Mouse (Mus musculus) heart, embryonic 14.5 days (tissue): ENCODE data around the gene Hist4h4. TPM values are rescaled to one million over a fixed set of nuclear protein-coding genes. Genes with fewer than 3 reads are reported as not detected.

Source experiments
- ATAC-seq: fragments of 200-750 bp; cut with Nextera tagmentation; 2 replicates; pipeline ENCODE4 v1.8.0; 2017; ENCODE audit warnings: low read depth, moderate TSS enrichment; ENCODE audit not compliant: insufficient number of reproducible peaks, insufficient read depth, low FRiP score
- H3K27ac ChIP-seq, 2 experiments: fragments of 200-500 bp in 1 of 2; fragments of 300-500 bp in 1 of 2; sonication (generic) in 1 of 2; replicated peaks in 1 of 2; 2 replicates each; pipeline ENCODE4 v1.5.1; 2012 to 2014; ENCODE audit warnings: low read depth in 2 of 2, low read length in 2 of 2, control low read depth in 1 of 2, mild to moderate bottlenecking in 1 of 2, mixed read lengths in 1 of 2; ENCODE audit not compliant: control insufficient read depth in 1 of 2, insufficient read depth in 1 of 2
- H3K27me3 ChIP-seq: fragments of 300-500 bp; sonication (generic); 2 replicates; pipeline ENCODE4 v1.6.1; 2014; ENCODE audit warnings: mild to moderate bottlenecking, low read length, control low read depth; ENCODE audit not compliant: control insufficient read depth, insufficient read depth
- H3K36me3 ChIP-seq: fragments of 300-500 bp; sonication (generic); 2 replicates; pipeline ENCODE4 v1.6.1; 2014; ENCODE audit warnings: mild to moderate bottlenecking, control low read depth, low read length, mixed read lengths; ENCODE audit not compliant: control insufficient read depth, insufficient read depth
- H3K4me1 ChIP-seq, 2 experiments: fragments of 200-500 bp in 1 of 2; fragments of 300-500 bp in 1 of 2; sonication (generic) in 1 of 2; 2 replicates each; pipeline ENCODE4 v1.6.1; 2012 to 2014; ENCODE audit warnings: low read length in 2 of 2, control low read depth in 1 of 2, mixed read lengths in 1 of 2; ENCODE audit not compliant: control insufficient read depth in 2 of 2, insufficient read depth in 2 of 2
- H3K4me2 ChIP-seq: fragments of 300-500 bp; sonication (generic); 2 replicates; pipeline ENCODE4 v1.6.1; 2014; ENCODE audit warnings: mild to moderate bottlenecking, low read length
- H3K4me3 ChIP-seq, 2 experiments: fragments of 200-500 bp in 1 of 2; fragments of 300-500 bp in 1 of 2; sonication (generic) in 1 of 2; 2 replicates each; pipeline ENCODE4 v1.5.1; 2012 to 2014; ENCODE audit warnings: low read length in 2 of 2, mild to moderate bottlenecking in 2 of 2, control low read depth in 1 of 2, low read depth in 1 of 2, moderate library complexity in 1 of 2; ENCODE audit not compliant: control insufficient read depth in 1 of 2, insufficient read depth in 1 of 2
- H3K9ac ChIP-seq: fragments of 300-500 bp; sonication (generic); 2 replicates; pipeline ENCODE4 v1.6.1; 2014; ENCODE audit warnings: mild to moderate bottlenecking, low read length
- H3K9me3 ChIP-seq: fragments of 300-500 bp; sonication (generic); 2 replicates; pipeline ENCODE4 v1.6.1; 2016; ENCODE audit warnings: low read length, control low read depth; ENCODE audit not compliant: control insufficient read depth
- WGBS: fragments of 180-500 bp; shearing (Covaris S2); extraction: QIAGEN DNeasy Blood & Tissue Kit; methylation state at CpG from one replicate; pipeline ENCODE4 v1.1.7; 2014; 5-methylcytosine and 5-hydroxymethylcytosine counted together
- polyA plus RNA-seq: library from polyadenylated mRNA; unstranded; fragments of >200 nt; fragmentation: Nextera tagmentation; extraction: Ambion mirVana; gene quantifications from 2 replicates; pipeline ENCODE4 v1.2.1, GENCODE M21; 2014

Gene Hist4h4
- 0.20 and 0.35 TPM in 2 replicates for polyA plus RNA-seq

DNA sequence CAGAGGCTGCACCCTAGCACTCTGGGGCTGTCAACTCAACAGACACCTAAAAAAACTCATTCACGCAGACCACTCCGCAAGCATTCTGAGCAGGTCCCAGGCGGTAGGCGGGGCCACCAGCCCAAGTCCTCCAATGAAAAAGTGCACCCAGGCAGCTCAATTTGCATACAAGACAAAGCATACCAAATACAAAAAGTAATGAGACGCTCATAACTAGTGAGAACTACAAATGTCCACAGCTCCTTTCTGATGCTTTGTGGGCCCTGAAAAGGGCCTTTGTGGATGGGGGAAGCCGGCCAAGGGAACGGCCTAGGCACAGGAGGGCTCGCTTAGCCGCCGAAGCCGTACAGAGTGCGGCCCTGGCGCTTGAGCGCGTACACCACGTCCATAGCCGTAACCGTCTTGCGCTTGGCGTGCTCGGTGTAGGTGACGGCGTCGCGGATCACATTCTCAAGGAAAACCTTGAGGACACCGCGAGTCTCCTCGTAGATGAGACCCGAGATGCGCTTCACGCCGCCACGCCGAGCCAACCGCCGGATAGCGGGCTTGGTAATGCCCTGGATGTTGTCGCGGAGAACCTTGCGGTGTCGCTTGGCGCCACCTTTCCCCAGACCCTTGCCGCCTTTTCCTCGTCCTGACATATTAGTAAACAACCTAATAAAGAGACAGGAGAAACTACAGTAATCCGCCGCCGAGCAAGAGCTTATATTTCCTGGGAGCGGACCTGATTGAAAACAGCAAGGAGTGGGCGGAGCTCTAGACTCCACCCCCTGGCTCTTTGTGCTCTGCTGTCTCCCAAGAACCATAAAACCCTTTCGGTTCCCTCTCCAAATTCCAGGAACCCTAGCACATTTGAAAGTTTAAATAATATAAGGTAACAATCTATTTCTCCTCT lies at the start of gene Hist4h4:
Gene Hist4h4, minus strand, starts transcription at position 677 of the 895 bp plus-strand sequence.
- H3K9me3 ChIP-seq, result no peaks in the 10 kb centered on the region
- peak within 1 kb of the TSS; percentile 94 to 100 for H3K27ac ChIP-seq
- H3K36me3 ChIP-seq, result no peaks in the 10 kb centered on the region
- no peaks in the 10 kb centered on the region for H3K27me3 ChIP-seq
- peak within 1 kb of the TSS; percentile 52 to 82 for H3K4me3 ChIP-seq
- peak; percentile 70 for ATAC-seq
- peaks cover 0 to 15% of the 10 kb centered on the region in 2 experiments; a peak in 3 of 4 replicates for H3K4me1 ChIP-seq
- WGBS, result under 1% methylated on average over 50 of the region's 50 CpGs
- peak within 1 kb of the TSS; percentile 97 for H3K4me2 ChIP-seq
- H3K9ac ChIP-seq, result peak within 1 kb of the TSS; percentile 99

DNA sequence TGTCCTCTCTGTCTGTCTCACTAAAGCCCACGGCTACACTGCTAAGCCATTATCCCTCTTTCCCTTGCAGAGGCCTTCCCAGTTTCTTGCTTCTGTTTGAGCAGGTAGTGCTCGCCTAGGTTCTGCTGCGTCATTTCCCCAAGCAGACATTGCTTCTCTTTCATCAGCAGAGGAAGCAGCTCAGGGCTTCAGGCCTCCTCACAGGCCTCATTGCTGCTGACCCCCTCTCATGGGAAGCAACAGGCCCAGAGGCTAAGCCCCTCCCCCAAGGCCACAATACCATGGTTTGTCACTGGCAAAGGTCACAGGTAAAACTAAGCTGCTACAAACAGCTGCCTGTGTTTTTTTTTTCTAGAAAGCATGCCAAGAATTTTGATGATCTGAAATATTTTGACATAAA lies 48.5 kb upstream of the Hist4h4 start:
- H3K27ac ChIP-seq, result 0 out of 4 replicates have a peak overlapping the region, but pooled peaks have one; percentile 23 to 30
- no peak for ATAC-seq
- no peaks in the 10 kb centered on the region for H3K9me3 ChIP-seq
- no peak overlapping the region for H3K9ac ChIP-seq
- peaks cover 23% of the 10 kb centered on the region; the same call in 1 of the 2 replicates for H3K36me3 ChIP-seq
- no peak overlapping the region for H3K4me3 ChIP-seq
- no peaks in the 10 kb centered on the region for H3K27me3 ChIP-seq
- 60% methylated on average over 3 of the region's 3 CpGs for WGBS
- no peak overlapping the region for H3K4me2 ChIP-seq
- H3K4me1 ChIP-seq, result peaks cover 18 to 23% of the 10 kb centered on the region in 2 experiments

DNA sequence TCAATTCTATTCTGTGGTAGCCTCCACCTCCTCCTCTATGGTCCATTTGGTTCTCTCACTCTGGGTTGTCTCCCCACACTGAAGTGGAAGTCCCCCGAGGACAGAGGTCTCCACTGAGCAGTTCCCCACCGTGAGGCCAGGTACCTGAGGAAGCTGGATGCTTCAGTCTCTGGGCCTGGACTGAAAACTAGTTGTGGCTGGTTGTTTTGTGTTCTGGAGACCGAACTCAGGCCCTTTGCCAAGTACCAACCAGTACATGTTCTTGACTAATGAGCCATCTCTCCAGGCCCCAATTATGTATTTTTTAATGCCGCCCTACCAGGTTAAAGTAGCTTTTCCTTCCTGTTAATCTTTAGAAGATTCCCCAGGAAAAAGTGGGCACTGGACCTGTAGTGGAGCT lies 48.1 kb upstream of the Hist4h4 start:
- Histone ChIP-seq H3K4me3 (no peak overlapping the region), H3K4me2 (no peak overlapping the region), H3K27ac (0 out of 4 replicates have a peak overlapping the region, but pooled peaks of 1 of the 2 experiments have one; percentile 30), H3K27me3 (no peaks in the 10 kb centered on the region), H3K9ac (no peak overlapping the region), H3K36me3 (peaks cover 23% of the 10 kb centered on the region; the same call in 1 of the 2 replicates), H3K9me3 (no peaks in the 10 kb centered on the region), H3K4me1 (peaks cover 14 to 19% of the 10 kb centered on the region in 2 experiments)
- no peak for ATAC-seq
- 79% methylated on average over 4 of the region's 4 CpGs for WGBS

DNA sequence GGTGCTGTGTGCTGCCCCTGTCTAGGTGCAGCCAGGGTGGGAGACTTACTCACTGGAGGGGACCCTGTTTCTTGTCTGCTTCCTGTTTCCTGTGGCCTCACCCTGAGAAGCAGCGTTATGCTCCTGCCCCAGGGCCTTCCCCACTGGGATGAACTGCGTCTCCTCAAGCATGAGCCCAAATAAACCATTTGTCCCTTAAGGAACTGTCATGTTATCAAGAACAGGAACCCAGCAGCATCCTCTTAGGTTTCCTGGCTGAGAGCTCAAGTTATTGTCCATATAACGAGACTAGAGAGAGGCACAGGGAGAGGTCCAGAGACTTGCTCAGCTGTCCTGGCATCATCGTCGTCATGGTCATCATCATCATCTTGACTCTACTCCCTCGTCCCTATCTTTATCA lies 46.1 kb upstream of the Hist4h4 start:
- no peak overlapping the region for H3K9ac ChIP-seq
- peaks cover 2 to 7% of the 10 kb centered on the region in 2 experiments; a peak in 2 of 4 replicates for H3K4me1 ChIP-seq
- H3K4me2 ChIP-seq, result no peak overlapping the region
- no peak for ATAC-seq
- 68% methylated on average over 6 of the region's 6 CpGs for WGBS
- no peaks in the 10 kb centered on the region for H3K27me3 ChIP-seq
- H3K27ac ChIP-seq, result peak overlapping the region in 1 of 2 experiments; percentile 37; a peak in 1 of 4 replicates
- no peaks in the 10 kb centered on the region for H3K9me3 ChIP-seq
- no peak overlapping the region for H3K4me3 ChIP-seq
- H3K36me3 ChIP-seq, result peaks cover 23% of the 10 kb centered on the region; the same call in 1 of the 2 replicates

DNA sequence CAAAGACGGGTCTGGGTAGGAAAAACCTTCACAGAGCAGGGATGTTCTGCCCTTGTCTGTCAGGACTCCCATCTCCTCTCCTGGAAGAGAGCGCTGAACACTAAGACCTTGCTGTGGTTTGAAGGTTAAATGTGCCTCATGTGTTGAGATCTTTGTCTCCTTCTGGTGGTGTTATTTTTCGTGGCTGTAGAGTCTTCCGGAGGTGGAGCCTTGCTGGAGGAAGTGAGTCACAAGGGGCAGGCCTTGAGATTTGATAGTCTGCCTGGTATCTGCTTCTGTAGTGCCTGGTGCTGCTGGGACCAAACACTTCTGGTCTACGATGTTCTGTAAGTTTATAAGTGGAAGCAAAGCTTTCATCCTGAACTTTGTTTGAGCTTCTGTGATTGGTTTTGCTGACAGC lies 44.8 kb upstream of the Hist4h4 start:
- Histone ChIP-seq H3K27ac (no peak overlapping the region), H3K4me1 (peaks cover 2 to 3% of the 10 kb centered on the region in 2 experiments; a peak in 1 of 4 replicates), H3K9ac (no peak overlapping the region), H3K4me2 (no peak overlapping the region), H3K27me3 (no peaks in the 10 kb centered on the region), H3K4me3 (no peak overlapping the region), H3K36me3 (peaks cover 23% of the 10 kb centered on the region; the same call in 1 of the 2 replicates), H3K9me3 (no peaks in the 10 kb centered on the region)
- ATAC-seq, result no peak
- 81% methylated on average over 5 of the region's 5 CpGs for WGBS

DNA sequence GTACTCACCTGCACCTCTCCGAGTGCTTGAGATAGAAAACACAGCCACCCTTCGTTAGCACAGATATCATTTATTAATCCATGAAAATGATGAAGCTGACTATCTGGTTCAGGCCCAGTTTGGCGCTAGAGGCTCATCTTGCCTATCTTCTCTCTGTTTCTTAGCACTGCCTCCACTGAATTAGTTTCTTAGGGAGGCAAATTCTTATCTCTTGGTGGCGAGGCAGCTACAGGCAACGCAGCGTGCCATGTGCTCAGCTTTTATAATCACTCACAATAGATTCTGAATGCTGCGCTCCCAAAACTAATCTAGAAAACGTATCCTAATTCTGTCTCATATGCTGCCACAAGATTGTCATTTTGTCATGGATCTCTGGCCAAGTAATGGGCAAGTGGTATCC lies 44.2 kb upstream of the Hist4h4 start:
- Histone ChIP-seq H3K4me1 (peaks cover 2 to 3% of the 10 kb centered on the region in 2 experiments; a peak in 1 of 4 replicates), H3K4me3 (no peak overlapping the region), H3K36me3 (peaks cover 23% of the 10 kb centered on the region; the same call in 1 of the 2 replicates), H3K9ac (no peak overlapping the region), H3K4me2 (no peak overlapping the region), H3K27me3 (no peaks in the 10 kb centered on the region), H3K9me3 (no peaks in the 10 kb centered on the region), H3K27ac (no peak overlapping the region)
- 83% methylated on average over 8 of the region's 8 CpGs for WGBS
- no peak for ATAC-seq

DNA sequence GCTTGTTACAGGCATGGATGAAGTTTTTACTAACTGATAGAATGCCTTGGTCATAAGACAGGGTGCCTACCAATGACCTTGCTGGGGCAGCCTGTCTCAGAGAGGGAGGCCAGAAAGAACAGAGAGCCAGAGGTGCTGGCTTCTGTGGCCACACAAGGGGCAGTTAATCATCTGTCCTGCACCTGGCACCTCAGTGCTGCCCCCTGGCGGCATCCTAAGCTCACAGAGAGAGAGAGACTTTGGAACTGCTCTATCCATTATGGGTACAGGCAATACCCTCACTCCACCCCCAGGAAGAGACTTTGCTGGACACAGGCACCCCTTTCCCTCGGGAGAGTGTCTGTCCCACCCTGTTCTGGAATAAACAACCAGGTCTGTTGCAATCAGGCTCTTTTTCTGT lies 43.6 kb upstream of the Hist4h4 start:
- ATAC-seq, result no peak
- Histone ChIP-seq H3K27ac (no peak overlapping the region), H3K4me2 (no peak overlapping the region), H3K4me3 (no peak overlapping the region), H3K4me1 (peaks cover 2% of the 10 kb centered on the region in 2 experiments; a peak in 1 of 4 replicates), H3K9ac (no peak overlapping the region), H3K9me3 (no peaks in the 10 kb centered on the region), H3K27me3 (no peaks in the 10 kb centered on the region), H3K36me3 (peaks cover 23% of the 10 kb centered on the region; the same call in 1 of the 2 replicates)
- 11% methylated on average over 2 of the region's 2 CpGs for WGBS
